Mouse (Mus musculus) central nervous system, embryonic 11.5 days (tissue): Measurements from ENCODE around the gene Ctse. TPM values are rescaled to one million over a fixed set of nuclear protein-coding genes. Genes with fewer than 3 reads are reported as not detected.

Experiments
- polyA plus RNA-seq: library from polyadenylated mRNA; depleted of rRNA; stranded (reverse); fragments of >200 nt; gene quantifications from 2 replicates; pipeline ENCODE4 v1.2.3, GENCODE M21; 2012; rRNA removed

The Ctse gene
- polyA plus RNA-seq = 0.27 and 0.40 TPM in 2 replicates

GRCm38 (mm10) chr1:131637791-131638540 is at the start of gene Ctse:
TSS of gene Ctse (plus strand) at chr1:131638306.

GRCm38 (mm10) chr1:131598905-131599304 is 39.2 kb upstream of the Ctse start, which contains the start of gene Avpr1b:
TSS of gene Avpr1b (plus strand) at chr1:131599239.

GRCm38 (mm10) chr1:131688475-131688874 is 50.4 kb downstream of the Ctse start, which contains the start of gene Rab7b:
TSS of gene Rab7b (plus strand) at chr1:131688695.

Other genes starting within 250 kb of the Ctse start
- gene Srgap2, start 111.0 kb upstream of the Ctse start, polyA plus RNA-seq = 21.0 and 26.1 TPM in 2 replicates
- gene Fam72a, start 110.4 kb upstream of the Ctse start, polyA plus RNA-seq = 3.3 and 5.8 TPM in 2 replicates
- not detected in 2 replicates for gene Avpr1b, start 39.1 kb upstream of the Ctse start, polyA plus RNA-seq
- gene Rab7b, start 50.4 kb downstream of the Ctse start, polyA plus RNA-seq = 0.51 and 0.61 TPM in 2 replicates
- gene Slc26a9, start 105.7 kb downstream of the Ctse start, polyA plus RNA-seq = 0.02 and 0.04 TPM in 2 replicates
- 0.30 and 0.88 TPM in 2 replicates for gene Pm20d1, start 159.1 kb downstream of the Ctse start, polyA plus RNA-seq
- 13.0 and 18.0 TPM in 2 replicates for gene Slc41a1, start 189.2 kb downstream of the Ctse start, polyA plus RNA-seq
- gene Rab29, start 228.9 kb downstream of the Ctse start, polyA plus RNA-seq = 10.6 and 12.2 TPM in 2 replicates